Mouse (Mus musculus) CH12.LX (cell line): ENCODE measurements around the gene Actl6a.

Experiments used
- CTCF ChIP-seq, 2 experiments: IDR thresholded peaks in 1 of 2; conservative IDR thresholded peaks in 1 of 2; 2 replicates each; pipeline ENCODE4 v1.5.1; 2011 to 2012; ENCODE audit warnings: low read depth in 2 of 2, low read length in 2 of 2, improper control_type of control experiment in 1 of 2, inconsistent platforms in 1 of 2, mild to moderate bottlenecking in 1 of 2, moderate library complexity in 1 of 2
- E2F4 ChIP-seq: IDR thresholded peaks from 2 replicates; pipeline ENCODE4 v1.6.1; 2011; ENCODE audit warnings: low read depth, low read length, improper control_type of control experiment; ENCODE audit not compliant: insufficient replicate concordance
- EP300 ChIP-seq: IDR thresholded peaks from 2 replicates; pipeline ENCODE4 v1.6.1; 2011; ENCODE audit warnings: low read length, improper control_type of control experiment
- ZC3H11A ChIP-seq: IDR thresholded peaks from 2 replicates; pipeline ENCODE4 v1.6.1; 2012; ENCODE audit warnings: low read depth, mild to moderate bottlenecking, inconsistent platforms, low read length, improper control_type of control experiment

DNA sequence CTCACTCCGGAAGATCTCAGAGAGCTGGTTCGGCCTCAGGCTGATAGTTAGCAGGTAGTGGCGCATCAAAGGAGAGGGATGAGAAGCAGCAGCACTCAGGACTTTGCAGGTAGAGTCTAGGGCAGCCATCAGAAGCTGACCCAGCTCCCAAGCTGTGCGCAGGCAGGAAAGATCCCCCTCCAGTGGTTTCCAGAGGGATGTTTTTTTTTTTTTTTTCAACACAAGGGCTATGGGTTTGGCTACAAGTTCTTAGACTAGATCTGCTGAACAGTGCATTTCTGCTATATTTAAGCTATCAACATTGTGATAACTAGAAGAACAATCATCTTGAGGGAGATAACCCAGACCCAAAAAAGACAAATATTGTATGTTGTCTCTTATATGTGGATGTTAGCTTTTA lies 18.9 kb upstream of the Actl6a start:
- TF ChIP-seq EP300 (no peak), E2F4 (no peak), CTCF (conservative IDR thresholded peaks at IDR 0.05 in 1 of 2, IDR thresholded peaks at IDR 0.05 in 1 of 2; ENCODE audit: low read depth in 2 of 2, low read length in 2 of 2) (no peak), ZC3H11A (no peak)
